Mouse (Mus musculus): ENCODE results near the gene Sec23b.
A peak's percentile ranks its signal among the peaks of the same experiment; 100 is the strongest.

The Sec23b gene

DNA sequence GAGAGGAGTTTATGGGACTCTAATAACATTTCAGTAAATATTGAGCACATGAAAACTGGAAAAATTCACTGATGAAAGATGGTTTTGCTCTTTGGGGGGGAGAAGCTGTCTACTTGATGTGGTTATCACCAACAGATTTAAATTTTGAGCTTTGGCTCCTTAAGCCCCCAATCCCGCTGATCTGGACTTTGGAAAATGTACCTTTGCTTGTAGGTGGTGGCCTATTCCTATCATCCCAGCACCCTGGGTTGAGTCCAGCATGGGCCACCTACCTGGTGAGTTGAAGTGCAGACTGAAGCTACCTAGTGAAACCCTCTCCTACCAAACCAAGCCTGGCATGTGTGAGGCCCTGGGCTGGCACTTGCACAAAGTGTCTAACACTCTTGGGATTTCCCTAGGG is 45.5 kb downstream of the Sec23b start:
- DNase-seq (ENCODE audit: low read depth, low spot score) = no peak

DNA sequence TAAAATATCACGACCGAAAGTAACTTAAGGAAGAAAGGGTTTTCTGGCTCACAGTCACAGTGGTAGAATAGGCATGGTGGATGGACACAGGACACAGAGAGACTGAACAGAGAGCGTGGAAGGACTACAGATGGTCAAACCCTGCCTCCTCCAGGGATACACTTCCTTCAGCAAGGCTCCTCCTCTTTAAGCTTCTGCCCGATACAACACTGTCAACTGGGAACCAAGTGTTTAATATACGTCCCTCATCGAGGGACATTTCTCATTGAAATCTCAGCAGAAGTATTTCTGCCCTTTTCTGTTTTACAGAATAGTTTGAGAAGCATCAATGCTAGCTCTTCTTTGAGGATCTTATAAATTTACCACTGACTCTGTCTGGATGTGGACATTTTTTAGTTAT is 57.9 kb downstream of the Sec23b start:
- no peak for DNase-seq (ENCODE audit: low read depth, low spot score)

DNA sequence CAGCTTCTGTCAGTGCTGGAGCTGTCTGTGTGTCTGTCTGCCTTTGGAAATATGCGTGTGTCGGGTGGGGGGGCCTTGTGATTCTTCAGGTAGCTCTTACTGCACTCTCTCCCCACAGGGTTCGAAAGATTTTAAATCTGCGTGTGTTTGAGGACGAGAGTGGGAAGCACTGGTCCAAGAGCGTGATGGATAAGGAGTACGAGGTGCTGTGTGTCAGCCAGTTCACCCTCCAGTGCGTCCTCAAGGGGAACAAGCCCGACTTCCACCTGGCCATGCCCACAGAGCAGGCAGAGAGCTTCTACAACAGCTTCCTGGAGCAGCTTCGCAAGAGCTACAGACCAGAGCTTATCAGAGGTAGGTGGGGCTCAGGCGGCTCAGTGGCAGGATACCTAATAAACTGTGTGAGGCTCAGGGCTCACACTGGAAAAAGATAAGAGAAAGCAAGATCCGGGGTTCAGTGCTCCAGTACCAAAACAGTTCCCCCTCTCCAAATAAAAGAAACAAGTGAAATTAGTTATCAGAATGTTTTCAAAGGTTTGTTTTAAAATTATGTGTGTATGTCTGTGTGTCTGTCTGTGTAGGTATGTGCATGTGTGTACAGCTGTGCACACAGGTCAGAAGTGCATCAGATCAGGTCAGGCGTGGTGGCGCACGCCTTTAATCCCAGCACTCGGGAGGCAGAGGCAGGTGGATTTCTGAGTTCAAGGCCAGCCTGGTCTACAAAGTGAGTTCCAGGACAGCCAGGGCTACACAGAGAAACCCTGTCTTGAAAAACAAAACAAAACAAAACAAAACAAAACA is 61.2 kb downstream of the Sec23b start:
- no peak for DNase-seq (ENCODE audit: low read depth, low spot score)

DNA sequence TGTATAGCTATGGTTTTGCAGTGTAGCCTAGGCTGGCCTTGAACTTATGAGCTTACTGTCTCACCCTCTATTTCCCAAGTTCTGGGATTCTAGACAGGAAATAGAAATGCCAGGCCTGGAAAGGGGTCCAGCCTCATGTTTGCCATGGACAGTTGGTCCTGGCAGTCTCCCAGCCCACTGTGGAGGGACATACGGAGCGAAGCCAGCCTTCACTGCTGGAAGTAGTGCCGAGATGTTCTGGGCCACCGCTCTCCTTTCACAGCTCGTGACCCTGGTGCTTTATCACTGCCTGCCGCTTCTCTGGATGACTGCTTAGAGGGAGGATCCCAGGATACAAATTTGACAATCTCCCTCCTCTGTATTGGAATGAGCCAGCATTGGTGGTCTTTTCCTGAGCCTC is 65.5 kb downstream of the Sec23b start:
- DNase-seq (ENCODE audit: low read depth, low spot score) = no peak

DNA sequence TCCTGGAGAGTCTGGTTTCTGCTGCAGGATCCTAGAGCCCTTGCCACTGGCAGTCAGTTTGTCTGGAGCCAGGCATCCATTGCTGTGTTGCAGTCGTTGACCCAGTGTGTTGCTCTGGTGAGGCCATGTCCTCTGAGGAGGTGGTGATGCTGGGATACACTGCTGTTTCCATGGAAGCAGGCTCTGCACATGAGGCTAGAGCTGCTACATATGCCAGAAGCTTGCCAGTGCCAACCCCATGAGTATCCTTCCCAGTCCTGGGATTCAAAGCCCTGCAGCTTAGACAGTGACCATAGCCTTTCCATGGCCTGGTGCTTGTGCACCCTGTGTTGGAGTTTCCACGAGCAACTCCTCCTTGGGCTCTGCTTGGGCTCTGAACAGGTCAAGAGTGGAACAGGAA is 77.5 kb downstream of the Sec23b start:
- no peak for DNase-seq (ENCODE audit: low read depth, low spot score)

DNA sequence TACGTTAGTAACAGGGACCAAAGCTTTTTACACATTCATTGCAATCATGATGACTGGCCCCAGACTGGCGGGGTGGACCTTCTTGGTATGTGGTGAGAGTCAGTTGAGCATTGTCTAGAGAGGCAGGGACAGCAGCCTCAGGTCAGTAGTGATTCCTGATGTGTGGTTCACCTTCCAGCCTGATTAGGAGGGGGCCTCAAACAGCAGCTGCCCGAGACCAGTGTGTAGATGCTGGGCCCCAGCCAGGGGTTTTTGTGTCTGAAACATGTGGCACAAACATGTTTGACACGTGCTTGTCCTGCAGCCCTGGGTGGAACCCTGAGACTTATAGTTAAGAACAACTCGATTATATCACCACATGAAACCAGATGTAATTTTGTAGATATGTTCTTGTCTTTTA is 78.2 kb downstream of the Sec23b start:
- no peak for DNase-seq (ENCODE audit: low read depth, low spot score)

DNA sequence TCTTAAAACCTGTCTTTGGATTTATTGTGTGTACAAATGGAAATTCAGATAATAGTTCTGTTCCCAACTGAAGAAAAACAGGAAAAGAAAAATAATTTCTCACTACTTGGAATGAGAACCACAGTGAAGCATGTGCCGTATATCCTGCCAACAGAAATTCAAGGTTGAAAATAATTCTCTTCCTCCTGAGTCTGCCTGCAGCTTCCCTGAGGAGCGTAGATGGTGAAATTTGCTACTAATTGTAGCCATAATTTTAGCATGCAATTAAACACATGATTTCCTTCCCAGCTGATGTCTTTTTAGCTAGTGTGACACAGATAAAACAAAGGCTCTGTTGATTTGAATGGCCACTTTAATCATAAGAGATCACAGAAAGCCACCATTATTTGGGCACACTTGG is 78.7 kb downstream of the Sec23b start:
- no peak for DNase-seq (ENCODE audit: low read depth, low spot score)

DNA sequence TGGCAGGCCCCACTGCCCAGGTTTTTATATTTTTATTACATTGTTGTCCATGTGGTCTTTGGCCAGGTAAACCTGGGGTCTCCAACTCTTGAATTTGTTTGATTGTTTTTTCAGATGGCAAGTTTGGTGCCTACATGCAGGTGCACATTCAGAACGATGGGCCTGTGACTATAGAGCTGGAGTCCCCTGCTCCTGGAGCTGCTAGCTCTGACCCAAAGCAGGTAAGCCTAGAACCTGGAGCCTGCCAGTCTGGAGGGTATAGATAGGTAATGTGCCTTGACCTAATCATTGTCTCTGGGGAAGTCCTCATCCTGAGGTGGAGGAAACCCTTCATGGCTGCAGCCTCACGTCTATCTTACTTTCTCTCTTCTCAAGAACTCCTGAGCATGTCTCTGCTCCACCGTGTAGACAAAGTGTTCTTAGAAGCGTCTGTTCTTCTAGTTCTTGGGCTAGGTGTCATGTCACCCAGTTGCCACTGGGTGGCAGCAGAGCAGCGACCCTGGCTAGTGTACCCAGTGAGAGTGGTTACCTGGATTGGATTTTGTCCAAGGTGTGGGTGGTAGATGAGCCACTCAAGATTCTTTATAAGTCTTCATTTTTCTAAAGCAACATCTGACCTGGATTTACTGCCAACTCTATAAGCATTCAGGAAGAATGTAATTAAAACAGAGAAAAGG is 79.8 kb downstream of the Sec23b start:
- peak; percentile 47 for DNase-seq (ENCODE audit: low read depth, low spot score)

DNA sequence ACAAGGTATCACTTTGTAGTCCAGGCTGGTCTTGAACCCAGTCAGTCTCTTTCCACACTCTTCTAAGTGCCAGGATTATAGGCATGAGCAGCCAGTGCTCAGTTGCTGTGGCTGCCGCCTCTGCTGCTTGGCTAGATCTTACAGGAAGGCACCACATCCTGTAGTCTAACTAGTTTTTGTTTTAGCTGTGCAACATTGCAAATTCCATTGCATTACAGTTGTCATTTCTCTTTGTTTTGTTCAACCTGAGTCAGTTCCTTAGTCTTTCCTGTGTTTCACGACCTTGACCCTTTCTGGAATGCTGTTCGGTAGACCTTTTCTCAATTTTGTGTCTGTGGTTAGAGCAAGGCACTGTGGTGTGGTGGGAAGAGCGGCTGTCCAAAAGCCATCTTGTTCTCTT is 81.2 kb downstream of the Sec23b start:
- DNase-seq (ENCODE audit: low read depth, low spot score) = no peak

DNA sequence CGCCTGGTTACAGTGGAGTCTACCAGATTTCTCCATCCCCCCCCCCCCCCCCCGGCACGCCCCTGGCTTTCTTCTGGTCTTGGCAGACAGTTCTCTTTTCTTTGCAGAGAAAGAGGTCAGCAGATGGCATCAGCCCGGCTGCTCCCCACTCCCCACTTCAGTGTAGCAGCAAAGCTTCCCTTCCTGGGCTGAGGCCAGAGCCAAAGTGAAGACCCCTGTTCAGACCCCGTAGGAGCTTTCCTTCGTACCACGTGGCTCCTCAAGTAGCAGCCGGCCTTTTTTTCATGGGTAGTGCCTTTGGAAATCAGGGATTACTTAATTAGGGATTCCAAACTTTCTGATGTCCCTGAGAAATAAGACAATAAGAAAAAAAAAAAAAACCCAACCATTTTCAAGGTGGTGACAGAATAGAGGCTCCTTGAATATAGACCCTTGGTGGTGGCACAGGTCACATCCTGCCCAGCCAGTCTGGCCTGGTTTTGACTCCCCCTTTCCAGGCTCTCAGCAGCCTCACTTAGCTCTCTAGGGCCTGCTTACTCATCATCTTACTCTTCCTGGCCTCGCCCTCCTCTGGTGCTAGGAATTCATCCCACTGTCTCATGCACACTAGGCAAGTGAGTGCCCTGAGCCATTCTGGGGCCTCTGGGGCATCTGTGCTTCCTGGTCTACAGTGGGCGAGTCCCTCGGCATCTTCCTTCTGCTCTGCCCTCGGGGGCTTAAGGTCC is 81.8 kb downstream of the Sec23b start:
- DNase-seq (ENCODE audit: low read depth, low spot score) = no peak

DNA sequence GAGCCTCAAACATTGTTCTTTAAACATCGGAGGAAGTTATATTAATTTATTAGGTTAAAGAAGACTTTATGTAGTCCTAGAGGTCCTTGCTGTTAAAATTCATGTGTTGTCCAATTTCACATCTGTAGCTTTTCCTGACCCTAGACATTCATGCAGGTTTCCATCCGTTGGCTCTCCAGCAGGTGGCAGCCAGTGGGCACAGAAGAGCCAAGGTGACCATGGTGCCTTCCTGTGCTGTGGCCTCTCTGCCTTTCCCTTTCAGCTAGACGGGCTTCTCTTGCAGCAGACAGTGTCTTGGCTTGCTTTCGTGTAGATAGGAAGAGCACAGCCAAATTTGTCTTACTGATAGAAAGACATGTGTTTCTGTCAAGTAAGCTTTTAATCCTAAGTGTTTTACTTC is 82.7 kb downstream of the Sec23b start:
- no peak for DNase-seq (ENCODE audit: low read depth, low spot score)

DNA sequence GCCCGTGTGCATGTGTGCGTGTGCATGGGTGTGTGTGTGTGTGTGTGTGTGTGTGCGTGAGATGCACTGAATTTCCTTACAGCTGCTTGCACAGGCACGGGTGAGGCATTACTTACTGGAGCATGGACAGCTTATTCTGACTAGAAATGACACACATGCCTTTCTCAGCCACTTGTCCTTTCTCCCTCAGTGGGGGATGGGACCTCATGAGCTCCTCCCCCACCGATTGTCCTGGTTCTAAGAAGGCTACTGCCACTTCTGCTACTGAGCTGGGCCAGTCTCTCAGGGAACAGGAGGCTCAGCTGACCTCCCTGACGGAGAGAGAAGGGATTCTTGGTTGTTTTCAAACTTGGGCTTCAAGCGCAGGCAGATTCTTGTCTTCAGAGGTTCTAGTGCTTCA is 84.1 kb downstream of the Sec23b start:
- DNase-seq (ENCODE audit: low read depth, low spot score) = no peak

Measured in embryo, embryonic 11.5 days (tissue).